Mouse (Mus musculus) B cell, adult 67 days (primary cell): ENCODE measurements around the gene Bora. TPM values are rescaled to one million over a fixed set of nuclear protein-coding genes. Genes with fewer than 3 reads are reported as not detected.

Experiments
- total RNA-seq, 2 experiments: library from RNA; stranded (reverse); gene quantifications; 4 replicates each; pipeline ENCODE4 v1.2.4; 2023

Gene Bora
- total RNA-seq: 10 to 100 TPM; 15.9 to 16.6 TPM

DNA sequence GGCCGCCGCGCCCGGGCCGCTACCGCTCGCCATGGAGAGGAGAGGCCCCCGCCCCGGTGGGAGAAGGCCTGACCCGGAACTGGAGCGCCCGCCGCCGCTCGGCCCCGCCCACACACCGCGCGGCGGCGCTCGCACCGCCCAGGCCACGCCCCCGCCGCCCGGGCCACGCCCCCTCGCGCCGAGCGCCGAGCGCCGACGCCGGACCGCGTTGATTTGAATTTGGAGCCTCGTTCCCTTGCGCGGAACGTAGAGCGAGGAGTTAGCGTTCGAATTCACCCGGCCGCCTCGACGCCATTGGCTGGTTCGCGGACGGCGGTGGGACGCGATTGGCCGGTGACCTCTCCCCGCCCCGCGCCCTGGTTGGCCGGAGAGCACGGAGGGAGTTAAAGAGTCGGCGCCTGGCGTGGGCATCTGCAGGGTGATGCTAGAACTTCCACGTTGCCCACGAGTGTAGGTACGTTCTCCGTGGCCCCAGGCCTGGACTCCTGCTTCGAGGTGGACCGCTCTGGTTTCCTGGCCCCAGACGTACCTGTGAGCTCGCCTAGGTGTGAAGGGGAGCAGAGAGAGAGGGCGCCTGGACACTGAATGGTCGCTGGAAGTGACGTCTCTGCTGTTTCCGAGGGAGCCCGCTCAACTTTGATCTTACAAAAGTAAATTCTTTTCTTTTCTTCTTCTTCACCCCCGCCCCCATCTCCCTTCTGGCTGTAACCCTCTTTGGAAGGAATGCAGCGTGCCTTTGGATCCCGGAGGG is at the start of gene Bora, which contains the start of gene Mzt1:
TSS of gene Bora (plus strand) at position 192 of the 751 bp plus-strand sequence.
TSS of gene Mzt1 (minus strand) at position 104 of the 751 bp plus-strand sequence.

DNA sequence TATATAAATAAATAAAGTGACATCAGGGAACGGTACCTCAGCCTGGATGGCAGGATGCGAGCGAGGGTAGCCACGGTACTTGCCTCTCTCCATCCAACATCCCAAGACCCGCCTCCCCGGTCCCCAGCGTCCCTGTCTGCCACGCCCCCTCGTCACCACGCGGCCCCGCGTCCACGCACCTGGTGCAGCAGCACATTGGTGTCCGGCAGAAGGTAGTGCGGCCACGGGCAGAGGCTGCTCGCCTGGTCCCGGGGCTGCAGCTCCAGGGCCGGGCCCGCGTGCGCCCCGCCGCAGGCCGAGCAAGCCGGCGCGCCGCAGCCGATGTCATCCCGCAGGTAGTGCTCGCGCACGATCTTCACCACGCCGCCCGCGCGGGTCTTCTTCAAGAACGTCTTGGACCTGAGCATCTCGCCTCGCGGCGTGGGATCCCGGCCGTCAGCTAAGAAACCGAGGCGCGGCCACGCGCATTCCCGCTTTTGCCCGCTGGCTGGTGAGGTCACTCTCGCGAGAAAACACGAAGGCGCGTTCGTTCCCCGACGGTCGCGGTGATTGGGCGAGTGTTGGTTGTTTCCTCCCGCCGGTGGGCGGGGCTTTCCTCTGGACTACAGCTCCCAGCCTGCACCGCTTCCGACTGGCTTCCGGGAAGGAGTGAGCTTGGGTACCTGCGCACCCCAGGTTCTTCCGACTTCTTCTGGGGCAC is 53.4 kb downstream of the Bora start, which contains the start of the genes Pibf1 and Dis3:
TSS of gene Pibf1 (plus strand) at position 158 of the 700 bp plus-strand sequence.
TSS of gene Dis3 (minus strand) at position 504 of the 700 bp plus-strand sequence.

Other genes with a start within 250 kb of the Bora start
- gene Rpl36a-ps1, start 51.9 kb upstream of the Bora start, total RNA-seq: 10 to 100 TPM in 1 of 2 experiments, not detected in 1; 10.1 TPM
- 10 to 100 TPM; 29.3 to 32.1 TPM for gene Mzt1, start 88 bp upstream of the Bora start, total RNA-seq
- 10 to 100 TPM; 24.4 to 25.8 TPM for gene Pibf1, start 53.2 kb downstream of the Bora start, total RNA-seq
- gene Dis3, start 53.5 kb downstream of the Bora start, total RNA-seq: 10 to 100 TPM; 35.7 to 36.2 TPM